Mouse (Mus musculus): ENCODE data around the gene Tex2.

Tex2 gene

DNA sequence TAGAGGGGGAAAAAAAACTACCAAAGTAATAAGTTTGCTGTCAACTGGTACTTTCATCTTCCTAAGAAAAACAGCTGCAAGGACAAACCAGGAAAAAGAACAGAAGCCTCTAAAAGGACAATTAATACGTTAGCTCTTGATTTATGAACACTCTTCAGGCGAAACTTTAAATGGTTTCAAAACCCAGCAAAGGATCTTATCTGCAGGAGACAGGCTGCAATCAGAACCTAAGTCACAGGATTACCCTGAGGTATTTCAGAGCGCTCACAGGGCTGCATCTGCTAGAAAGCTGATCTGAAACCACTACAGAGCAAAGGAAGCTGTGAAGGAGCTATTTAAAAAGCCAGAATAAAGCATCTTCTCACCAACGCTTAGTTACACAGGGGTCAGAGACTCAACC, 131.6 kb downstream of the Tex2 start:
- no peak for DNase-seq

DNA sequence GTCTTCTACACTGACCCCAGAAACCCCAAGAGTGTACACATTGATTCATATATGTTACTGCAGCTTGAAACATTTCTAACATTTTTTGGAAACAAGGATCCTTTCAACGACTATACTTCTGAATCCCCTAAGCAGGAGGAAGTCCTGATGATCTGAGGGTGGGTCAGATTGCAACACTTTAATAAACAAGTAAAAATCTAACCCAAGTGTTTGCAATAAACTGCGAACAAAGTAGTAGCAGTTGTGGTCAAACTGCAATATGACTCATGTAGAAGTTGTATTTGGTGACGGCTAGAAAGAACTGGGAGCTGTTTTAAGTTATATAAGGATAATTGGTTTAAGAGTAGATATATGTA, 132.7 kb downstream of the Tex2 start:
- DNase-seq, result no peak

DNA sequence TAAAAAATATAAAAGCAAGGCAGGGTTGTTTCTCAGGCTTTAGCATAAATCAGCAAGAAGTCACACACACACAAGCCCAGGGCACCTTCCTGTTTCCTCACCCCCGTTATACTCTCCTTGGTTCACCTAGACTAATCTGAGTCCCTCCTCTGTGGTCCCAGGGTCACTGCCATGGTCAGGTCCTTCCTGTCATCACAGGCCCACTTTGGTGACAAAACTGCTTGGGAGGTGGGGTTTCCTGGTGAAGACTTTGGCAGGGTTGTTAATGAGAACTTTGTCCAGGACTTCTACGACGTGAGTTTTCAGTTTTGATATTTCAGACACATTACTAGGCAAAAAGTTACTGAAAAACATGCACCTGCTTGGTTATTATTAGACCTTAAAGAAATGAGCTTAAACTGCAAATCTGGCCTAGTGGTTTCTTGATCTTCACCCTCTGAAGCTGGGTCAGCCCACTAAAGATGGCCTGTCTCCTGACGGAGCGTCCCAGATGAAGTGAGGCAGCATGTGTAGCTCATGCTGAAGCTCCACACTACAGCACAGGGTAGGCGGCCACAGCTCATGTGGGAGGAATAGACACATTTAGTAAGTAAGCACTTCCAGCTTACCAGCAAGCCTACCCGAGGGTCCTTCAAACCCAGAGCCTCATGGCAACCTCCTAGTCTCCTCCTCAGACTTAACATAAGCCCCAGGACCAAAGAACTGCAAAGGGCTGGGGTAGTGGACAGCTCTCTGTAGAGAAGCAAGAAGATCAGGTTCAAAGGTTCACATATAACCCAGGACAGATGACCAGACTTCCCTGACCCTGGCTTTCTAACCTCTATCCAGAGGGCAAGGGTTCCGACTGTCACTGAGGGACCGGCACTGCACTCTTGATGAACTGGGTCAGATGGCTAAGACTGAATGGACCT, 133.3 kb downstream of the Tex2 start:
- no peak for DNase-seq

DNA sequence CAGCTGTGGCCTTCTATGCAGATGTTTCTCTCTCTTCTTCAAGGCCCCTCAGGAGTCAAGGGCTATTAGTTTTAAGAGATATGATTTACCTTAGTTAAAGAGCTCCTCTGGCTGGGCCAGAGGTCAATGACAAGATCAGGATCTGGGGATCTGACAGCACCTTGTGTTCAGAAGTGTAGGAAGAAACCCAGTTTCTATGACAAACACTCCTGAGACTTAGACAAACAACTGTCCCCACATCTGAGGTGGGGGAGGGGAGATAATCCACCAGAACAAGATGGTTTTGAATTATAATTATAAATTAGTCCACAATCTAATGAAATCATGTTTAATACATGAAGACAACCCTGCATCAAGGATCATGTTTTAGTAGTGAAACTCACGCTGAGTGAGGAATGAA, 134.5 kb downstream of the Tex2 start:
- no peak for DNase-seq

DNA sequence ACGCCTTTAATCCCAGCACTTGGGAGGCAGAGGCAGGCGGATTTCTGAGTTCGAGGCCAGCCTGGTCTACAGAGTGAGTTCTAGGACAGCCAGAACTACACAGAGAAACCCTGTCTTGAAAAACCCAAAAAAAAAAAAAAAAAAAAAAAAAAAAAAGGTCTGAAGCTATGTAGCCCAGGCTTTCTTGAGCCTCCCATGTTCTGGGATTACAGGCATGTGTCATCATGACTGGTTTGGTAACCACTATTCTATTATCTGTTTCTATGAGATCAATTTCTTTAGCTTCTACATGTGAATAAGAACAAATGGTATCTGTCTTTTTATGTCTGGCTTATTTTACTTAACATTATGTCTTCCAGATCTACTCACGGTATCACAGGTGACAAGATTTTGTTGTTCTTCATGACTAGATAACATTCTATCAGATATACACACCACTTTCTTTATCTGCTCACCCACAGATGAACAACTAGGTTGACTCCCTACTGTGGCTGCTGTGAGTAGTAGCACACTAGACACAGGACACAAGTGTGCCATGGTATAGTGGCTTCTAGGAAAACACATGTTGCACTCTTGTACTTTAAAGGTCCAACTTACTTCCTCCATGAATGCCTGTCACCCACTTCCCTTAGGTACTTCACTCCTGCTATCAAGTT, 135.6 kb downstream of the Tex2 start:
- no peak for DNase-seq

DNA sequence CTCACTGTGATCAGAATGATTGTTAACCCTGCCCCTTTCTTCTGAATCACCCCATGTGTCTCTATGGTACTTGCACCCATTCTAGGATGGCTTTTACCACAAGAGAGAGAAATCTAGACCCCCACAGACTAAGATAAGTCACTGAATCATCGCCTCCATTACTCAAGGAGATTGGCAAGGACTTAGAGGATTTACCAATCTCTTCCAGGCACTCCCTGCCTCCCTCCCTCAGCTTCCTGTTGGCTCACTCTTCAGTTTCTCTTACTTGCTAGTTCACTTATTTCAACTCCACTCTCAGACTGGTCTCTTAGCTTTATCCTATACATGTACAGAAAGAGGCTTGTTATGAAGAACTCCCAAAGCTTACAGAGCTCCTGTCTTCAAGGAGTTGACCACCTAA, 137.9 kb downstream of the Tex2 start:
- DNase-seq, result no peak

DNA sequence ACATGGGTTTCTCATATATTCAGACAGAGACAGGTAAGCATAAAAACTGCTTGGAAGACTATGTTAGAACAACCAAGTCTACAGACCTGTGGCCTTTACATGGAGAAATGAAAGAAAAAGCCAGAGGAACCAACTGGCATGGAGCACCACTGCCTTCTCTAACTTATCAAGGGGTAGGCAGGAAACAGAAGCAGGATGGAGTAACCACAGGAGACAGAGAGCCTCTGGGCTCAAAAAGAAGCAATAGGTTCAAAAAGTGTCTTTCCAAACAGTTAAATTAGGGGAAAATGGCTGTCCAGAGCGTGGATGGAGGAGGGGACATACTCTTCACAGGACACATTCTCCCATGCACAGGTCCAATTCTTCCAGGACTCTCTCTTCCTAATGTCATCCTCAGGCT, 141.6 kb downstream of the Tex2 start:
- no peak for DNase-seq

DNA sequence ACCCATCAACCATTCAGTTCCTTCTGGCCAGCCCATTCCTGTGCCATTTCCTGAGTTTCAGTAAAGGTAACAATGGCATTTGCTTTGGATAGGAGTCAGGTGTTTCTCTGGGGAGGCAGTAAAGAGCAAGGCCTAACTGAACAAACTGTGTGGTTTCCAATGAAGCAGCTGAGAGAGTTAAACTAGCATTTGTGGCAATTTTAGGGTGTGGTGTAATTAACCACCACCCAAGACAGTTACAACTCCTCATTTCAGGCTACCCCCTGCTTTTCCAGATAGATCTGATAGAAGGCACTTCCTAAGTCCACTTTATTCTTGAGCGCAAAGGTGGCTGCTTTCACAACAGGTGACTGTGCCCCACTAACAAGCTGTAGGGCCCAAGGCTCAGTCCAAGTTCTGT, 144.7 kb downstream of the Tex2 start:
- no peak for DNase-seq

DNA sequence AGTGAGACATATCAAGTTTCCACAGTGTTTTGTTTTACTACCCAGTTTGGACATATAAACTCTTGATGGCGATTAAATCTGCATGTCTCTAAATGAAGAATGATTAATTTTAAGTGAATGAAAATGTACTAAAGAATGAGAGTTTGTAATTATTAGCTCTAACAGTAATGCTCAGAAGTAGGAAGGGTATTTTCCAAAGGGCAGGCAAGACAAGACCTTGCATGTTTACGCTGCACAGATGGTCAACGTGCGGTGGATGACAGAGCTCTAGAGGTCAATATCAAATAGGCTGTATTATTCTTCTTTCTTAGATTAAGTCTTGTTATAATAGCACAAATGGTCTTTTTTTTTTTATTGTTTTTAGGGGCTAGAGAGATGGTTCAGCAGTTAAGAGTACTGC, 147.3 kb downstream of the Tex2 start:
- DNase-seq, result no peak

DNA sequence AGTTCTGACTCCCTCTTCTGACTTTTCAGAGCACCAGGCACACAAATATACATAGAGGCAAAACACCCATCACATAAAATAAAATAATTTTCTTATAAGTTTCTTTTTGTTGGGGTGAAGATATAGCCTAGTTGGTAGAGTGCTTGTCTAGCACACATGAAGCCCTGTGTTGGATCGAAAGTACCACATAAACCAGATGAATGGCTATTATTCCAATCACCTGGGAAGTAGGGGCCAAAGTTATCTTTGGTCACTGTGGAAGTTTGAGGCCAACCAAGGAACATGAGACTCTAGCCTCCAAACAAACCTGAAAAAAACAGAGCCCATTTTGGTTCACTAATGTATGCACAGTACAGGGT, 147.7 kb downstream of the Tex2 start:
- DNase-seq, result no peak

DNA sequence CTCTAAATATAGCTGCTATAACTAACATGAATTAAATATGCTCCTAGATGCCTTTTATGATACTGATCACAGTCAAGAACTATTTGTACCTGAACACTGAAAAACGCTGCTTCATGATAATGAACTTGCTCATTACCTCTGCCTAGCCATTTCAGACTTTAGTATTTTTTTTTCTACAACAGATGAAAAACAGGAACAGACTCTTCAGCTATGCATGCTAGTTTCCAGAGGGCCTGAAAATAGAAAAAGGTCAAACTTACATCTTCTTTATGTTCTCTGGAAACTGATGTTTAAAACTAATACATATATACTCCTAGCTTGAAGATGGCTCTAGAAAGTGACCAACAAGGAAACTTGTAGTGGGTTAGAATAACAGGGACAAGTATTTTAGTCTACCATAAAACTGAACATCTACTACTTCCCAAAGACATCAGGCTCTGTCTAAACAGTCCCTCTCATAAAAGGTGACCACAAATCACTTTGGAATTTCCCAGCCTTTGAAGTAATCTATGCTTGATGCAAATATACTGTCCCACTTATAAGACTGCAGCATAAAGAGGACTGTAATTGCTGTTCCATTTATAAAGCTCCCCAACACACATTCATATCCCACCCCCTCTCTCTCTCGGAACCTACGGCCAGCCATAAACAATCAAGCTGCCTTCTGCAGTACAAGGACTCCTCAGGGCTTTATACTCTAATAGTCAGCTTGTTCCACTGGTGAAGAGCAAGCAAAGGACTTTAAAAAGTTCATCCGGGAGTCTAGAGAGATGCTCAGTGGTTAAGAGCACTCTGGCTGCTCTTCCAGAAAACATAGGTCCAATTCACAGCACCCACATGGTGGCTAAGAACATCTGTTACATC, 148.3 kb downstream of the Tex2 start:
- DNase-seq, result no peak

DNA sequence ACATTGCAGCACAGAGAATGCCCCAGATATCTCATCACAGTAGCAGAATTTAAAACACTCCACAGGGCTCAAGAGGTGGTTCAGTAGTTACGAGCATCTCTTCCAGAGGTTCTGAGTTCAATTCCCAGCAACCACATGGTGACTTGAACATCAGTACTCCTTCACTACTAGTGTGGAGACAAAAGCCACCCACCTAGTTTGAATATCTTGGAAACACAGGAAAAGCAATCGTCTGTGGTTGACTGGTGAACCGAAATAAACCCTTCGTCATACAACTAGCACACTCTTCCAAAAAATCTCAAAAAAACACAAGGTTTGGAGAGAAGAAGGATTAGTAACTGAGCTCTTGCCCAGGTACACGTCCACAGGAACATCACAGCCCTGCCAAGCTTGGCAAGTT, 149.4 kb downstream of the Tex2 start:
- no peak for DNase-seq

DNA sequence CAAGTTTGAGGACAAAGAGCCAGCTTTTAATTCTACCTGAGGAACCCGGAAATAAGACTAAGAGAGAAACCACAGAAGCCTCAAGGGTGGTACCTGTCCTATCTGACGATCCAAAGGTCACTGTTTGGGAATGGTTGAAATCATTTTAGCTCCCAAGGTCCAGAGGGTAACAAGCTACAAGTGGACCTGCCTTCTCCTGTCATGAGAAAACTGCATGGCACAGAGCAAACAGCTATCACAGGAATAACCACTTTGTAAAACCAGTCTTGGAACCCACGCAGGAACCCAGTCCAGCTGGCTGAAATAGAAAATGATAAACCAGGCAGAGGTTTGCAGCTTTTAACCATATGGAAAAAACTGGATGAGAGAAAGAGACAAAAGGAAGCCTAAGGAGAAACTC, 150.9 kb downstream of the Tex2 start:
- no peak for DNase-seq

DNA sequence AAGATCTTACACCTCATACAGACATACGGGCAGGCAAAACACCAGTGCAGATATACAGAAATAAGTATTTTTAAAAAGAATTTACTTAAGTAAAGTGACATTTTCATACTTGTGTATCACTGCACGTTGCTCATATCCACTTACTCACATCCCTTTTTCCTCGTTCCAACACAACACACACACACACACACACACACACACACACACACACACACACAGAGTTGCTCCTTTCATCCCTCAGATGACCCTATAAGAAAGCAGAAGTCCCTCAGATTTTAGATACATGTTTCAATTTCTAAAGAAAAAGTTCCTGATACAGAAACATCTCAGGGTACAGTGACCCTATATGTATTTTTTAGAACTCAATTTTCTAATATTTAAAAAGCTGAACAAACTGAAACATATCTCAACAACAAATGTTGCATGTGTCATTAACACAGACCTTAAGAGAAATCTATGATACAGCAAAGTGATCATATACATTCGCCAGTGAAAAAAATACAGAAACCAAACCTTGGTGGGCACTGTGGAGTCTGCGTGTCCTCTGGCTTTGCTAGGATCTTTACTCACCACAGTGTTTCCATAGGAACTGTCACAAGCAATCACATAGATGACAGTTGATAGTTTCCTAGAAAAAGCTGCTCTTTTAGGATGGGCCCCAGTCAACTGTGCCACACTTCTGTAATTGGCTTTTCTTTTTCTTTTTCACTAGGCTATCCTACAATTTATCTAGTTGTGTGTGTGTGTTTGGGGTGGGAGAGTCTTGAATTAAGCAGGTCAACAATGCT, 151.9 kb downstream of the Tex2 start:
- DNase-seq, result no peak

DNA sequence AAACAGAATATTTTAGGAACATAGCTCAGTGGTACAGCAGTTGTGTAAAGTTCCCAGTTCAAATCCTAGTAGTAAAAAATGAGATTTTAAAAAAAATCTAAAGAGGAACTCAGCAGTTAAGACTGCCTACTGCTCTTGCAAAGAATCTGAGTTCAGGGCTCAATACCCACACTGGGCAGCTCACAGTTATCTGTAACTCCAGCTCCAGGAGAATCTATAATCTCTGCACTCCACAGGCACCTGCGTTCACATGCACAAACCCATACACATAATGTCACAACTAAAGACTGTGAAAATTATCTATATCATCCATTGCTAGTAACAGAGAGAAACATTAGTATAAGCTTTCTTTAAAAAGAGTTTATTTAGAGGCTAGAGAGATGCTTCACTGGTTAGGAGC, 152.6 kb downstream of the Tex2 start:
- DNase-seq, result no peak

DNA sequence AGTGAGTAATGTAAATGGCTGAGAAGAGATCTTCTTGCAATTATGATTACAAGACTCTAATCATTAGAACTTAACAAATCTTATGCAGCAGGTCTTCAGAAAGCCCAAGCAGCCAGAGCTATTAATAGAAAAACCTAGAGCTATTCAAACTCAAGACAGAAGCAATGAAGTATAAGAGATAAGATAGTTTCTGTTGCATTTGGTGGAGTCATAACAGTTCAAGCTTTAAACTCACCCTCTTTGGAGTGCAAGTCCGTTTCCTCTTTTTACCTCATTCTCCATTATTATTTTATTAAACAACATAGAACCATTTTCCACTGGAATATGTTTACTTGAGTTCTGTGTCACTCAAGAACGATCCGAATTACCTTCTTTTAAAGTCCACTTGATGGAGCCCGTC, 154.7 kb downstream of the Tex2 start:
- no peak for DNase-seq

Data from kidney, adult 11 months (tissue).